Mouse (Mus musculus) stomach, postnatal 0 days (tissue): ENCODE data around the gene Rxfp2. TPM values are rescaled to one million over a fixed set of nuclear protein-coding genes. Genes with fewer than 3 reads are reported as not detected.

Experiments
- ATAC-seq: fragments of 200-750 bp; cut with Nextera tagmentation; 2 replicates; pipeline ENCODE4 v1.8.0; 2017; ENCODE audit not compliant: low FRiP score, low TSS enrichment
- DNase-seq: peaks from one replicate; pipeline ENCODE4 v3.0.0-alpha.2; 2016; ENCODE audit warnings: low spot score
- H3K27ac ChIP-seq: fragments of 300-500 bp; sonication (generic); replicated peaks from 2 replicates; pipeline ENCODE4 v1.5.1; 2014; ENCODE audit warnings: mild to moderate bottlenecking, control low read depth
- H3K27me3 ChIP-seq: fragments of 300-500 bp; sonication (generic); 2 replicates; pipeline ENCODE4 v1.6.1; 2014; ENCODE audit warnings: low read length; ENCODE audit not compliant: control insufficient read depth, insufficient read depth
- H3K36me3 ChIP-seq: fragments of 300-500 bp; sonication (generic); 2 replicates; pipeline ENCODE4 v1.6.1; 2014; ENCODE audit warnings: low read length, mixed read lengths; ENCODE audit not compliant: control insufficient read depth, insufficient read depth
- H3K4me1 ChIP-seq: fragments of 300-500 bp; sonication (generic); replicated peaks from 2 replicates; pipeline ENCODE4 v1.6.1; 2014; ENCODE audit warnings: antibody characterized with exemption; ENCODE audit not compliant: control insufficient read depth, insufficient read depth
- H3K4me2 ChIP-seq: fragments of 300-500 bp; sonication (generic); replicated peaks from 2 replicates; pipeline ENCODE4 v1.6.1; 2014; ENCODE audit warnings: low read depth, mild to moderate bottlenecking, control low read depth, moderate library complexity
- H3K4me3 ChIP-seq: fragments of 300-500 bp; sonication (generic); 2 replicates; pipeline ENCODE4 v1.5.1; 2014; ENCODE audit warnings: low read depth, low read length, control low read depth
- H3K9ac ChIP-seq: fragments of 300-500 bp; sonication (generic); 2 replicates; pipeline ENCODE4 v1.6.1; 2014; ENCODE audit warnings: mild to moderate bottlenecking, low read length, control low read depth, mixed read lengths
- H3K9me3 ChIP-seq: fragments of 300-500 bp; sonication (generic); 2 replicates; pipeline ENCODE4 v1.6.1; 2016; ENCODE audit warnings: low read length; ENCODE audit not compliant: control insufficient read depth
- CTCF ChIP-seq: IDR thresholded peaks from 2 replicates; pipeline ENCODE4 v1.5.1; 2016; ENCODE audit warnings: antibody characterized with exemption, low read depth, mild to moderate bottlenecking, moderate library complexity
- EP300 ChIP-seq: optimal IDR thresholded peaks from 2 replicates; pipeline ENCODE3; 2016; ENCODE audit warnings: antibody characterized with exemption
- WGBS: fragments of 180-500 bp; shearing (Covaris S2); extraction: QIAGEN DNeasy Blood & Tissue Kit; methylation state at CpG from one replicate; pipeline ENCODE4 v1.1.7; 2014; 5-methylcytosine and 5-hydroxymethylcytosine counted together
- polyA plus RNA-seq: library from polyadenylated mRNA; unstranded; fragments of >200 nt; fragmentation: Nextera tagmentation; extraction: Ambion mirVana; gene quantifications from 2 replicates; pipeline ENCODE4 v1.2.1, GENCODE M21; 2015

The Rxfp2 gene
- polyA plus RNA-seq, 1 experiment from 2014 or later, result 0.06 TPM

GRCm38 (mm10) chr5:150071738-150072137 lies 53.3 kb downstream of the Rxfp2 start:
- no peak overlapping the region for H3K9ac ChIP-seq
- ATAC-seq, result no peak
- TF ChIP-seq CTCF (no peak), EP300 (no peak)
- H3K9me3 ChIP-seq, result no peaks in the 10 kb centered on the region
- DNase-seq, result no peak
- H3K27ac ChIP-seq, result no peak overlapping the region
- no peaks in the 10 kb centered on the region for H3K27me3 ChIP-seq
- H3K36me3 ChIP-seq, result no peaks in the 10 kb centered on the region
- no peak overlapping the region for H3K4me2 ChIP-seq
- no peaks in the 10 kb centered on the region for H3K4me1 ChIP-seq
- no peak overlapping the region for H3K4me3 ChIP-seq

- H3K4me2 ChIP-seq, result peak overlapping the region; percentile 19; the same call in 1 of the 2 replicates
- WGBS, result 32% methylated on average over 12 of the region's 12 CpGs
These were observed 61.7 kb downstream of the Rxfp2 start for GRCm38 (mm10) chr5:150079866-150080797.

DNA sequence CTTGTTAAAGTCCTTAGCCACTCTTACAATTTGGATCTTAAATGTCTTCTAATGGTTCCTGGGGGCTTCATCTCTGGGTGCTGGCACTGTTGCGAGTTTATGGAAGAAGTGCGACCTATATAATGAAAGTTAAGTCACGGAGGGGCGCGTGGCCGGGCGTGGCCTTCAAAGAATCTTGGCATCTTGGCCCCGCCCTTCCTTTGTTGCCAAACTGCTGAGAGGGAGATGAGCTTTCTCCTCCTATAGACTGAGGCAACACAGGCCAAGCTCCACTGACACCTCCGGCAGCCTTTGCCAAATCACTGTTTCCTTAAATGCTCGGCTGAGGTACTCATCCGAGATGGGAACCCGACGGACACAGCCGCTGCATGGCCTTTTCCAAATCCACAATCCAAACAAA lies 64.2 kb downstream of the Rxfp2 start:
- TF ChIP-seq CTCF (no peak), EP300 (no peak)
- ATAC-seq, result no peak
- H3K9ac ChIP-seq, result no peak overlapping the region
- no peaks in the 10 kb centered on the region for H3K36me3 ChIP-seq
- no peak overlapping the region for H3K4me2 ChIP-seq
- WGBS, result 58% methylated on average over 14 of the region's 14 CpGs
- no peaks in the 10 kb centered on the region for H3K9me3 ChIP-seq
- DNase-seq, result no peak
- no peak overlapping the region for H3K4me3 ChIP-seq
- H3K27ac ChIP-seq, result no peak overlapping the region
- H3K27me3 ChIP-seq, result no peaks in the 10 kb centered on the region; the same call in 1 of the 2 replicates
- H3K4me1 ChIP-seq, result no peaks in the 10 kb centered on the region

More at GRCm38 (mm10) chr5:150079866-150080797, 61.7 kb downstream of the Rxfp2 start:
- no peak overlapping the region for H3K4me3 ChIP-seq
- no peaks in the 10 kb centered on the region for H3K9me3 ChIP-seq
- H3K4me1 ChIP-seq, result no peaks in the 10 kb centered on the region
- no peak overlapping the region for H3K27ac ChIP-seq
- TF ChIP-seq EP300 (no peak), CTCF (no peak)
- H3K36me3 ChIP-seq, result no peaks in the 10 kb centered on the region
- no peak overlapping the region for H3K9ac ChIP-seq
- peak; percentile 66 for DNase-seq
- no peaks in the 10 kb centered on the region for H3K27me3 ChIP-seq
- ATAC-seq, result peak; percentile 88

DNA sequence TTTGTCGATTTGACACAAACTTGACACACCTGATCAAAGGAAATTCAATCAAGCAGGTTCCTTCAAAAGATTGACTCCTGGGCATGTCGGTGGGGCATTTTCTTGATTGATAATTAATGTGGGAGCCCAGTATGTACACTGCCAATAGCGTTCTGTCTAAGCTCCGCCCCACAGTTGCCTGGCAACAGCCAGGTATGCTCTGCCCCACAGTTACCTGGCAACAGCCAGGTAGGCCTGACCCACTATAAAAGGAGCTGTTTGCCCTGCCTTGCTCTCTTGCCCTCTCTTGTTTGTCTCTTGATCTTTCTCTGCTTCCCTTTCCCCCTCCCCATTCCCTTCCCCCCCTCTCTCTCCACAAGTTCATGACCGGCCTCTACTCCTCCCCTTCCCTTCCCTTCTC lies 64.7 kb downstream of the Rxfp2 start:
- 43% methylated on average over 5 of the region's 5 CpGs for WGBS
- TF ChIP-seq EP300 (no peak), CTCF (no peak)
- no peaks in the 10 kb centered on the region; the same call in 1 of the 2 replicates for H3K27me3 ChIP-seq
- DNase-seq (peak; percentile 65), ATAC-seq (peak; percentile 80)
- H3K4me1 ChIP-seq, result no peaks in the 10 kb centered on the region
- H3K4me3 ChIP-seq, result no peak overlapping the region
- no peak overlapping the region for H3K27ac ChIP-seq
- H3K4me2 ChIP-seq, result no peak overlapping the region
- H3K9ac ChIP-seq, result no peak overlapping the region
- H3K36me3 ChIP-seq, result no peaks in the 10 kb centered on the region
- no peaks in the 10 kb centered on the region for H3K9me3 ChIP-seq

DNA sequence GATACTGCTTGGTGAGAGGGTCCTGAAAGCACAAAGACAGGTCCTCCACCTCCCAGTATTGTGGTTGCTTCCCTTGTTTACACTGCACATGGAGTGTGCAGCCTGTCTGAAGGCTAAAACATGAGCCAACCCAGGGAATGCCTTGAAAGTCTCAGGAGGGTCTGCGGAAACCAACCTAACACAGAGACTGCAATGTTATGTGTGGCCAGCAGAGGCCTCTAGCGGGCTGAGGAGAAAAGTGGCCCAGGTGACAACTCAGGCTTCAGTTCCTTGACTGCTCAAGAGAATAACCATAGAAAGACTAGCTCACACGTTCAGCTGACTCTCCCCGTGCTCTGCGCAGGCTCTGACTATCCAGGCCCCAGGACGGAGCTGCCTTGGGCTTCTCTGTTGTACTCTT lies 79.1 kb downstream of the Rxfp2 start:
- WGBS, result 4% methylated on average over 6 of the region's 6 CpGs
- ATAC-seq (peak; percentile 75), DNase-seq (peak; percentile 56)
- Histone ChIP-seq H3K27ac (no peak overlapping the region), H3K9me3 (no peaks in the 10 kb centered on the region), H3K9ac (no peak overlapping the region), H3K4me1 (no peaks in the 10 kb centered on the region), H3K36me3 (no peaks in the 10 kb centered on the region), H3K27me3 (no peaks in the 10 kb centered on the region), H3K4me2 (no peak overlapping the region), H3K4me3 (no peak overlapping the region)
- TF ChIP-seq EP300 (no peak), CTCF (peak; percentile 92)

GRCm38 (mm10) chr5:150098754-150099153 lies 80.3 kb downstream of the Rxfp2 start:
- 94% methylated on average over 12 of the region's 12 CpGs for WGBS
- Histone ChIP-seq H3K27ac (no peak overlapping the region), H3K36me3 (no peaks in the 10 kb centered on the region), H3K4me3 (no peak overlapping the region), H3K9me3 (no peaks in the 10 kb centered on the region), H3K9ac (no peak overlapping the region), H3K4me1 (no peaks in the 10 kb centered on the region), H3K27me3 (no peaks in the 10 kb centered on the region), H3K4me2 (no peak overlapping the region)
- DNase-seq (no peak), ATAC-seq (no peak)
- TF ChIP-seq CTCF (no peak), EP300 (no peak)
